Mouse (Mus musculus): Measurements from ENCODE around the gene Ilvbl.
"Not testable (repeated sequence)": the region's sequence is repeated elsewhere in the genome, so short reads cannot be mapped to it uniquely, and the experiment has no call there.

The Ilvbl gene

DNA sequence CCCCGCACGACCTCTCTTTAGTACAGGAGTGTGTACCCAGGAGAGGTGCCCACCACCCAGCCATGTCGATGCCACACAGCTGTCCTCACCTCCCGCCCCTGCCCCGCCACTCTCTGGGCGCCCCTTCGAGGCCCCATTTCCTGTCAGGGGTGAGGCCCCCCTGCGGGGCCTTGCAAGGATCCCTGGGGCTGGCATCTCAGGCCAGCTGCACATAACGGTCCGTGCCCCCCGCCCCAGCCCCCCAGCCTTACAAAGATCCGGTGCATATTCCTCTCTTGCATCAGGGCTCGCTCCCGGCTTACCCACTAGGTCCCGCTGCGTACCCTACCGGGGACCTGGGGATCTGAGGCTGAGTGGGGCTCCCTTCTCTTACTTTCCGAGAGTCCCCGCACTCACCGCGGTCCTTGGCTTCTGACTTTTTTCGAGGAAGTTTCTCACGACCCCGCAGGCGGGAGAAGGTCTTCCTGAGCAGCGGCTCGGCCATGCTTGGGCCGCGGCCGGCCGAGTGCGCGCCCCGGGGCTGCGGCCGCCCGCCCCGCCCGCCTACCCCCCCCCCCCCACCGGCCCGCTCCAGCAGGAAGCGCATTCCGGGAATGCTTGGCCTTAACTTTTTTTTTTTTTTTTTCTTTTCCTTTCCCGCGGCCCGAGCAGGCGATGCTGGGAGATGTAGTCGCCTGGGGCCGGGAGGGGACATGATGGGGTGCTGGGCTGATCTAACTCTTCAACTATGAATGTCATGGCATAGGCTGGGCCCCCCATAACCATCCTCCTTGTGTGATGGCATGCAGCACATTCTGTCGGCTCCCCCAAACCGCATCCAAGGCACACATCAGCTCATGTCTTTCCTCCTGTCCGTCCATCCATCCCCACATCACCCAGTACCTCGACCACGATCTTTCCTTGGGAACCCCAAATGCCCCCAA is 17.5 kb downstream of the Ilvbl start, which contains the start of gene Syde1:
Gene Syde1, minus strand, starts transcription at position 559 of the 923 bp plus-strand sequence.
- no peak for DNase-seq

- no peak for DNase-seq
Observed at GRCm38 (mm10) chr10:78592856-78593379, 18.8 kb downstream of the Ilvbl start.

- DNase-seq: no peak
Observed at GRCm38 (mm10) chr10:78593736-78594135, 19.6 kb downstream of the Ilvbl start.

- DNase-seq: no peak
Observed at GRCm38 (mm10) chr10:78594157-78594556, 20.0 kb downstream of the Ilvbl start.

GRCm38 (mm10) chr10:78594566-78594965 is 20.4 kb downstream of the Ilvbl start:
- DNase-seq: no peak

- no peak for DNase-seq
Observed at GRCm38 (mm10) chr10:78599865-78600264, 25.7 kb downstream of the Ilvbl start.

DNA sequence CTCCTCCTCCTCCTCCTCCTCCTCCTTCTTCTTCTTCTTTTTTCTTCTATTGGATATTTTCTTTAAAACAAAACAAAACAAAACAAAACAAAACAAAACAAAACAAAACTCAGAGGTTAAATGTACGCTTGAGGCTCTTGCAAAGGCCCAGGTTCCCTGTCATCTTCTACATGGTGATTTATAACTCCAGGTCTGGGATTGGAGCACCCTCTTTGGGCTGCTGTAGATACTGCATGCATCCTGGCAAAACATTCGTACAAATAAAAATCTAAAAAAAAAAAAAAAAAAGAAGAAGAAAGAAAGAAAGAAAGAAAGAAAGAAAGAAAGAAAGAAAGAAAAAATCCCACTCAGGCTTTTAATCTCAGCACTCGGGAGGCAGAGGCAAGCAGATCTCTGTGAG is 30.9 kb downstream of the Ilvbl start:
- DNase-seq: peak; percentile 45

DNA sequence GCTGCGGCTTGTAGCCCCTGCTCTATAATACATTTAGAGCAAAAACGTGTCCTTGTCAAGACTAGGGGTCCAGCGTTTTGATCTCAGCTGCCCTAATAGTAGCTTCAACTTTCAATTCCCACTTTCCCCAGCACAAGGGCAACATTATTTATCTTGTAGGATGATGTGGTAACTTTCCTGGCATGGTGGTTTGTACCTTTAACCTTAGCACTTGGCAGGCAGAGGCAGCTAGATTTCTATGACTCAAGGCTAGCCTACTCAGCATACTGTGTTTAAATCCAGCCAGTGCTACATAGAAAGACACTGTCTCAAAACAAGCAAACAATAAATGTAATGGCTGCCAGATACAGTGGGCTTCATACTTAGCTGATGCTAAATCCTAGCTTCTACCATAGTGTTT is 33.5 kb downstream of the Ilvbl start:
- no peak for DNase-seq

DNA sequence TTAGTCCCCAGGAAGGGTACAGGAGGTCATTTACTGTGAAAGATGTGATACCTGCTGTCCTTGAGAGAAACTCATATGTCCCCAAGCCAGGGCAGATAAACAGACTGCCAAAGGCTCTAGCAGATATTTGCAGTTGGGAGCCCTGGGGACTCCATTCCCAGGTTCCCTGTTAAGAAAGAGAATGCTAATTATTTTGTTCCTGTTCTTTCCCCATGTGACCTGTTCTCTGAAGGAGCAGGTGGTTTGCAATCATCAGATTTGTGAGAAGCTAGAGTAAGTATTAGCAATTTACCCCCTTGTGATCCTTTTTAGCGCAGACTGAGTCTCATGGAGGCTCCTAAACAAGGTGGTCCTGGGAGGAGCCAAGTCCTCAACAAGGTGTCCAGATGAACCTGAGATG is 43.8 kb downstream of the Ilvbl start, which contains the start of gene Olfr1357:
Gene Olfr1357, minus strand, starts transcription at position 101 of the 400 bp plus-strand sequence.
- no peak for DNase-seq

DNA sequence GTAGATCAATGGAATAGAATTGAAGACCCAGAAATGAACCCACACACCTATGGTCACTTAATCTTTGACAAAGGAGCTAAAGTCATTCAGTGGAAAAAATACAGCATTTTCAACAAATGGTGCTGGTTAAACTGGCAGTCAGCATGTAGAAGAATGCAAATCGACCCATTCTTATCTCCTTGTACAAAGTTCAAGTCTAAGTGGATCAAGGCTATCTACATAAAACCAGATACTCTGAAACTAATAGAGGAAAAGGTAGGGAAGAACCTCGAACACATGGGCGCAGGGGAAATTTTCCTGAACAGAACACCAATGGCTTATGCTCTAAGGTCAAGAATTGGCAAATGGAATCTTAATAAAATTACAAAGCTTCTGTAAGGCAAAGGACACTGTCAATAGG is 49.0 kb downstream of the Ilvbl start:
- not testable (repeated sequence) for DNase-seq

DNA sequence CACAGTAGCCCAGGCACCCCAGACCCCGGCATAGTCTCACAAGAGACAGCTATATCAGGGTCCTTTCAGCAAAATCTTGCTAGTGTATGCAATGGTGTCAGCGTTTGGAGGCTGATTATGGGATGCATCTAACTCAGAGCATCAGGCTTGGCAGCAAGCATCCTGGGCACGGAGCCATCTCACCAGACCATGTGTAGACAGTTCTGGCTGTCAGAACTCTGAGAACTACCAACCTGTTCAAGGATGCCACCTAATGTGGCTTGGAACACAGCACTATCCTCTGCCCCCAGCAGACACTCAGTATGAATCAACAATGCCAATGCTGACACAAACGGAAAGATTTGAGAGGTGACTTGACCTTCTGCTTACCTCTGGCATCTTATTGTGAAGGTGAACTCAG is 56.0 kb downstream of the Ilvbl start:
- DNase-seq: peak; percentile 38

DNA sequence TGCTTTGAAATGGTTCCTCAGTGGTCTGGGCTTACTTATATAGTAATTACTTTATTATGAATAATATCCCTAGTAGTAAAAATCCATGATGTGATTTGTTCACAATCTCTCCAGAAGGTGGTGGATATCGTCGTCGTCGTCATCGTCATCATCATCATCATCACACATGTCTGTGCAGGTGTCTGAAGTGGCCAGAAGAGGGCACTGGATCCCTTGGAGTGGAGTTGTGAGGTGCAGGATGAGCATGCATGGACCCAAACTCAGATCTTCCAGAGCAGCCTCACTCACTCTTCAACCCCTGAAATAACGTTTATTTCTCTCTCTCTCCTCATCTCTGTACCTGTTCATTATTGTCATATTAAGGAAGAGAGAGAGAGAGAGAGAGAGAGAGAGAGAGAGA is 58.2 kb downstream of the Ilvbl start:
- DNase-seq: peak; percentile 14
